Mouse (Mus musculus) ES-Bruce4 (cell line): ENCODE data around the gene Cgref1.

Experiments
- CTCF ChIP-seq: IDR thresholded peaks from one replicate; pipeline ENCODE4 v1.8.1; 2011; ENCODE audit warnings: low read depth, low read length
- POLR2A ChIP-seq: IDR thresholded peaks from one replicate; pipeline ENCODE4 v1.8.1; 2011; ENCODE audit warnings: low read length; ENCODE audit not compliant: insufficient read depth

GRCm38 (mm10) chr5:30954556-30954955 is 9.2 kb upstream of the Cgref1 start:
- no peak for TF ChIP-seq CTCF
- TF ChIP-seq POLR2A: no peak
